Mouse (Mus musculus) ES-E14 (cell line): ENCODE data around the gene Stk38l. TPM values are rescaled to one million over a fixed set of nuclear protein-coding genes. Genes with fewer than 3 reads are reported as not detected.
"Not testable (repeated sequence)": the region's sequence is repeated elsewhere in the genome, so short reads cannot be mapped to it uniquely, and the experiment has no call there.

Experiments
- DNase-seq: peaks from one replicate; pipeline ENCODE4 v3.0.0-alpha.2; 2013; ENCODE audit warnings: low read depth, low spot score
- H3K27ac ChIP-seq: 2 replicates; pipeline ENCODE4 v1.5.1; 2012; ENCODE audit warnings: low read depth, mild to moderate bottlenecking, low read length, moderate library complexity, mixed read lengths; ENCODE audit not compliant: poor library complexity, insufficient read depth, severe bottlenecking
- H3K36me3 ChIP-seq: 2 replicates; pipeline ENCODE4 v1.6.1; 2012; ENCODE audit warnings: mild to moderate bottlenecking, low read length, moderate library complexity, mixed read lengths; ENCODE audit not compliant: control insufficient read depth, poor library complexity, insufficient read depth, severe bottlenecking
- H3K4me1 ChIP-seq, 2 experiments: fragments of 150-350 bp in 1 of 2; sonication (generic) in 1 of 2; 2 replicates each; pipeline ENCODE4 v1.6.1; 2012; ENCODE audit warnings: low read length in 2 of 2, mild to moderate bottlenecking in 1 of 2, mixed read lengths in 1 of 2; ENCODE audit not compliant: control insufficient read depth in 2 of 2, insufficient read depth in 2 of 2, poor library complexity in 1 of 2
- H3K4me3 ChIP-seq, 2 experiments: fragments of 150-350 bp in 1 of 2; sonication (generic) in 1 of 2; 2 replicates each; pipeline ENCODE4 v1.5.1; 2012; ENCODE audit warnings: low read length in 2 of 2, low read depth in 1 of 2, mild to moderate bottlenecking in 1 of 2, mixed read lengths in 1 of 2; ENCODE audit not compliant: insufficient read depth in 1 of 2, poor library complexity in 1 of 2, severe bottlenecking in 1 of 2
- H3K9ac ChIP-seq: 2 replicates; pipeline ENCODE4 v1.6.1; 2012; ENCODE audit warnings: low read depth, mild to moderate bottlenecking, low read length, mixed read lengths; ENCODE audit not compliant: poor library complexity, insufficient read depth, severe bottlenecking
- H3K9me3 ChIP-seq: fragments of 150-350 bp; sonication (generic); 2 replicates; pipeline ENCODE4 v1.6.1; 2012; ENCODE audit warnings: low read depth, mild to moderate bottlenecking, low read length; ENCODE audit not compliant: control insufficient read depth, insufficient read depth
- CHD2 ChIP-seq: IDR thresholded peaks from 2 replicates; pipeline ENCODE4 v1.6.1; 2014; ENCODE audit warnings: mild to moderate bottlenecking, low read depth, low read length, inconsistent platforms
- HCFC1 ChIP-seq: IDR thresholded peaks from 2 replicates; pipeline ENCODE4 v1.6.1; 2012; ENCODE audit warnings: low read length, inconsistent platforms, borderline replicate concordance; ENCODE audit not compliant: insufficient read depth
- MAFK ChIP-seq: IDR thresholded peaks from 2 replicates; pipeline ENCODE4 v1.6.1; 2014; ENCODE audit warnings: mild to moderate bottlenecking, low read depth, low read length, inconsistent platforms; ENCODE audit not compliant: insufficient read depth
- ZC3H11A ChIP-seq: IDR thresholded peaks from 2 replicates; pipeline ENCODE4 v1.6.1; 2012; ENCODE audit warnings: low read depth, mild to moderate bottlenecking, inconsistent platforms, low read length, borderline replicate concordance
- ZNF384 ChIP-seq: IDR thresholded peaks from 2 replicates; pipeline ENCODE4 v1.6.1; 2012; ENCODE audit warnings: low read depth, low read length, inconsistent platforms
- in situ Hi-C, 2 experiments: fragments of 600-800 bp; cut with MboI; formaldehyde crosslinking; loops; one replicate each; pipeline ENCODE4 v1.15.1; 2025; ENCODE audit warnings: low sequenced_read_pairs in 2 of 2, inconsistent platforms in 1 of 2; ENCODE audit not compliant: unreplicated experiment in 2 of 2
- total RNA-seq: library from RNA; depleted of rRNA; stranded (reverse); fragments of 300-350 nt; gene quantifications from 2 replicates; pipeline ENCODE4 v1.2.3, GENCODE M21; 2012

Stk38l gene
- total RNA-seq, 1 experiment, result 14.3 TPM

DNA sequence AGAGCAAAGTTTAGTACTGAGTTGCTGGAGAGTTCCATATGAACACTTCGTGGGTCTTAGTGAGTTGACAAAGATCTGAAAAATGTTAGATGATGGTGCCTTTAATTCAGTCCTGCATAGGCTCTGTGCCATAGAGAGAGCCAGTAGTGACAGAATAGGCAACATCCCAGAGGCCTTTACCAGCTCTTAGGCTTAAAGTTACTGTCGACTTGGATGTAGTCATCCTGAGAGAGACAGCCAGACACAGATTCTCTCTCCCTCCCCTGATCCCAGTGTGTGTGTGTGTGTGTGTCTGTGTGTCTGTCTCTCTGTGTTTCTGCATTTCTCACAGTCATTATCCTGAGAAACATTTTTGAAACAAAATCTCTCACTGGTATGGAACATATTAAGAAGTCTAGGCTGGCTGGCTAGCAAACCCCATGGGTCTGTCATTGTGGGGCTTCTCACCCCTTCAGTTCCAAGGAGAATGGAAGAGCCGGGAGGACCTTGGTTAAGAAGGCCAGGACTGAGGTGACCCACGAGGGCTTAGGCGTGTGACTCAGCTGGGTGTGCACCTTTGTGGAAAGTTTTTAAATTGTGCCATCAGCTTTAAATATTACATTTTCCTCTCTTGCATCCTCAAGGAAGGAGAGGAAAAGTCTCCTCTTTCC lies 17.3 kb downstream of the Stk38l start:
- no peak for TF ChIP-seq CHD2
- no peak for TF ChIP-seq ZNF384
- TF ChIP-seq ZC3H11A, result no peak
- no peak for TF ChIP-seq HCFC1
- no peak for TF ChIP-seq MAFK
- Histone ChIP-seq H3K9ac (no peak overlapping the region), H3K9me3 (no peaks in the 10 kb centered on the region), H3K4me1 (0 out of 4 replicates have a peak, but pooled peaks cover 0 to 2% of the 10 kb centered on the region in 2 experiments), H3K4me3 (no peak overlapping the region), H3K36me3 (no peaks in the 10 kb centered on the region), H3K27ac (no peak overlapping the region)
- in situ Hi-C loops, result no loop called here
- DNase-seq, result no peak

DNA sequence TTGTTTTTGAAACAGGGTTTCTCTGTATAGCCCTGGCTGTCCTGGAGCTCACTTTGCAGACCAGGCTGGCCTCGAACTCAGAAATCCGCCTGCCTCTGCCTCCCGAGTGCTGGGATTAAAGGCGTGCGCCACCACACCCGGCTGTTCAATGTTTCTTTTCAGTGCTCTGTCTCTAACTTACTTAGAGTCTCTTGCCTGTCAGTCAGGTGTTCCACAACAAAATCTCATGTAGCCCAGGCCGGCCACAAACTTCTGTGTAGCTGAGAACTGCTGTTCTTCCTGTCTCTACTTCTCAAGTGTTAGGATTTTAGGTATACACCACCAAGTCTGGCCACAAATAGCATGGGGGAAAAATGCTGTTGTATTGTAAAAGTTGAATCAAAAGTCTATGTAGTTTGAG lies 19.5 kb downstream of the Stk38l start:
- H3K4me1 ChIP-seq, H3K27ac ChIP-seq, H3K36me3 ChIP-seq, H3K9ac ChIP-seq, H3K9me3 ChIP-seq, DNase-seq, H3K4me3 ChIP-seq, in situ Hi-C loops: not testable (repeated sequence)

DNA sequence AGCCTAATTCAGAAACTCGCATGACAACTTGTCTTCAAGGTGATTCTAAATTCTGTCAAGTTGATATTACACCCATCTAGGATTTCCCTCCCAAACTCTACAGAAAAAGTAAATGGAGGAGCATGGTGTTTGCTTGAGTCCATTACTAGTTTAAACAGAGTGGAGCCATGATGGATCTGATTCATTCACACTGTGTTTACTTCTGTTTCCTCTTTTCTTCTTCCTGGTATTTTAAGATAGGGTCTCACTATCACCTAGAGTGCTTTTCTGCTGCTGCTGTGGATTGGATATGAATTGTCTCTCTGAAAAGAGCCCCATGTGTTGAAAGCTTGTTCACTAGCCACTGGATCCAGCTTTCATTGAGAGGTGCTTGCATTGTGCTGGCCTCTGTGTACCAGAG lies 20.4 kb downstream of the Stk38l start:
- Histone ChIP-seq H3K4me1 (no peaks in the 10 kb centered on the region), H3K9me3 (no peaks in the 10 kb centered on the region), H3K4me3 (no peak overlapping the region), H3K36me3 (no peaks in the 10 kb centered on the region), H3K27ac (no peak overlapping the region), H3K9ac (no peak overlapping the region)
- DNase-seq, result no peak
- in situ Hi-C loops, result no loop called here
- TF ChIP-seq HCFC1, result no peak
- no peak for TF ChIP-seq MAFK
- no peak for TF ChIP-seq ZNF384
- no peak for TF ChIP-seq CHD2
- TF ChIP-seq ZC3H11A, result no peak

DNA sequence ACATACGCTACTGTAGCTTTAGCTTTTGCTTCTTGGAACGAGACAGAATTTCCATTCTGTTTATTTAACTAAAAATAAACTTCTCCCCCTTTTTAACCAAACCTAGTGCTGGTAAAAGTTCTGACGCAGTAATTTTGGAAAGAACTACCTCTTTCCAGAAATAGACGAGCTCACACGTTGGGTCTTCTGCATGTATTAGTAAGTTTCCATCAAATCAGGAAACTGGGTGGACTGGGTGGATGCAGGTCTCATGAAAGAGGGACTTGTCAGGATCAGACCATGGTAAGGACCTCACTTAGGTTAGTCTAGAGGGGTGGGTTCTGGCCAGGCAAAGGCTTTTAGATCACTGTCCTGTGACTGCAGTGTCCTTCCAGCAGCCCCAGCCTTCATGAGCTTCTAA lies 21.8 kb downstream of the Stk38l start:
- Histone ChIP-seq H3K4me1 (no peaks in the 10 kb centered on the region), H3K27ac (no peak overlapping the region), H3K36me3 (peaks cover 2% of the 10 kb centered on the region; the same call in 1 of the 2 replicates), H3K9ac (no peak overlapping the region), H3K4me3 (no peak overlapping the region), H3K9me3 (no peaks in the 10 kb centered on the region)
- TF ChIP-seq HCFC1, result no peak
- TF ChIP-seq MAFK, result no peak
- TF ChIP-seq ZNF384, result no peak
- no peak for DNase-seq
- in situ Hi-C loops, result no loop called here

DNA sequence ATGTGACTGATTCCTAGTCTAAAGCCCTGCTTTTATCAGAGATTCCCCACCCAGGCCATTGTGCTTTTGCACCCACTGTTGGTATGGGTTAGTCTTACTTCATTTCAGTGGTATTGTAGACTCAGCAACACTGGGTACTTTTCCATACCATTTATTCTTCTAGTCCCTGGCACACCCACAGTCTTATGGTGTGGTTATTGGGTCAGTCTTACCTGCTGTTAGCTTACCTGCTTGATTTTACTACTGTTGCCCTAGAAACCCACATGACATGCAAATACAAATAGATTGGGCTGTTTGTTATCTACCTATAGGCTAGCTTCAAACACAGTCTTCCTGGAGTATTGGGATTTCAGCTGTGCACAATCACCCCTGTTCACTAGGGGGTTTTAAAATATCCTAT lies 22.3 kb downstream of the Stk38l start:
- DNase-seq, result no peak
- TF ChIP-seq ZNF384 (no peak), HCFC1 (no peak), CHD2 (no peak), ZC3H11A (no peak), MAFK (no peak)
- no peak overlapping the region for H3K27ac ChIP-seq
- H3K9me3 ChIP-seq, result no peaks in the 10 kb centered on the region
- H3K36me3 ChIP-seq, result peaks cover 2% of the 10 kb centered on the region; the same call in 1 of the 2 replicates
- H3K4me3 ChIP-seq, result no peak overlapping the region
- no peak overlapping the region for H3K9ac ChIP-seq
- in situ Hi-C loops, result no loop called here
- peaks cover 2 to 3% of the 10 kb centered on the region in 2 experiments; a peak in 2 of 4 replicates for H3K4me1 ChIP-seq
